Mouse (Mus musculus) heart, embryonic 12.5 days (tissue): ENCODE data around the gene Itpripl2. TPM values are rescaled to one million over a fixed set of nuclear protein-coding genes. Genes with fewer than 3 reads are reported as not detected.
A peak's percentile ranks its signal among the peaks of the same experiment; 100 is the strongest.

Experiments used
- ATAC-seq: fragments of 200-750 bp; cut with Nextera tagmentation; 2 replicates; pipeline ENCODE4 v1.8.0; 2017; ENCODE audit warnings: moderate TSS enrichment, moderate library complexity; ENCODE audit not compliant: insufficient number of reproducible peaks, low FRiP score
- H3K27ac ChIP-seq: fragments of 300-500 bp; sonication (generic); 2 replicates; pipeline ENCODE4 v1.5.1; 2016; ENCODE audit warnings: mild to moderate bottlenecking, moderate library complexity; ENCODE audit not compliant: poor library complexity, severe bottlenecking
- H3K27me3 ChIP-seq: fragments of 300-500 bp; sonication (generic); replicated peaks from 2 replicates; pipeline ENCODE4 v1.6.1; 2016; ENCODE audit warnings: mild to moderate bottlenecking, moderate library complexity
- H3K36me3 ChIP-seq: fragments of 300-500 bp; sonication (generic); 2 replicates; pipeline ENCODE4 v1.6.1; 2016; ENCODE audit warnings: mild to moderate bottlenecking, moderate library complexity
- H3K4me1 ChIP-seq: fragments of 300-500 bp; sonication (generic); replicated peaks from 2 replicates; pipeline ENCODE4 v1.6.1; 2016; ENCODE audit warnings: mild to moderate bottlenecking
- H3K4me2 ChIP-seq: fragments of 300-500 bp; sonication (generic); 2 replicates; pipeline ENCODE4 v1.6.1; 2016; ENCODE audit warnings: mild to moderate bottlenecking, moderate library complexity
- H3K4me3 ChIP-seq: fragments of 300-500 bp; sonication (generic); 2 replicates; pipeline ENCODE4 v1.5.1; 2016; ENCODE audit warnings: mild to moderate bottlenecking
- H3K9ac ChIP-seq: fragments of 300-500 bp; sonication (generic); 2 replicates; pipeline ENCODE4 v1.6.1; 2016; ENCODE audit warnings: mild to moderate bottlenecking, moderate library complexity
- H3K9me3 ChIP-seq: fragments of 300-500 bp; sonication (generic); replicated peaks from 2 replicates; pipeline ENCODE4 v1.6.1; 2016; ENCODE audit warnings: mild to moderate bottlenecking, moderate library complexity
- WGBS: fragments of 180-500 bp; shearing (Covaris S2); methylation state at CpG from one replicate; pipeline ENCODE4 v1.1.7; 2016; 5-methylcytosine and 5-hydroxymethylcytosine counted together
- polyA plus RNA-seq: library from polyadenylated mRNA; unstranded; fragments of >200 nt; fragmentation: Nextera tagmentation; extraction: Ambion mirVana; gene quantifications from 2 replicates; pipeline ENCODE4 v1.2.1, GENCODE M21; 2016

Itpripl2 gene
- polyA plus RNA-seq, 1 experiment from 2014 or later = 3.7 TPM

GRCm38 (mm10) chr7:118503844-118504243 lies 12.1 kb upstream of the Itpripl2 start:
- H3K27ac ChIP-seq = no peak overlapping the region
- H3K27me3 ChIP-seq = peaks cover 13% of the 10 kb centered on the region
- H3K9ac ChIP-seq = no peak overlapping the region
- H3K4me3 ChIP-seq = no peak overlapping the region
- H3K4me1 ChIP-seq = peaks cover 6% of the 10 kb centered on the region; the same call in 1 of the 2 replicates
- no peak for ATAC-seq
- no peak overlapping the region for H3K4me2 ChIP-seq
- no peaks in the 10 kb centered on the region for H3K9me3 ChIP-seq
- 68% methylated on average over 4 of the region's 4 CpGs for WGBS
- H3K36me3 ChIP-seq = no peaks in the 10 kb centered on the region

- ATAC-seq = no peak
- 71% methylated on average over 8 of the region's 8 CpGs for WGBS
- H3K36me3 ChIP-seq = no peaks in the 10 kb centered on the region
These were observed 10.6 kb upstream of the Itpripl2 start for GRCm38 (mm10) chr7:118502333-118502732.

GRCm38 (mm10) chr7:118499784-118500435 lies 8.1 kb upstream of the Itpripl2 start:
- no peak overlapping the region for H3K4me3 ChIP-seq
- WGBS = 65% methylated on average over 7 of the region's 7 CpGs

More at GRCm38 (mm10) chr7:118502333-118502732, 10.6 kb upstream of the Itpripl2 start:
- Histone ChIP-seq H3K4me3 (no peak overlapping the region), H3K4me1 (no peaks in the 10 kb centered on the region), H3K27ac (no peak overlapping the region), H3K4me2 (no peak overlapping the region), H3K27me3 (peaks cover 13% of the 10 kb centered on the region), H3K9me3 (peaks cover 6% of the 10 kb centered on the region; the same call in 1 of the 2 replicates), H3K9ac (no peak overlapping the region)

DNA sequence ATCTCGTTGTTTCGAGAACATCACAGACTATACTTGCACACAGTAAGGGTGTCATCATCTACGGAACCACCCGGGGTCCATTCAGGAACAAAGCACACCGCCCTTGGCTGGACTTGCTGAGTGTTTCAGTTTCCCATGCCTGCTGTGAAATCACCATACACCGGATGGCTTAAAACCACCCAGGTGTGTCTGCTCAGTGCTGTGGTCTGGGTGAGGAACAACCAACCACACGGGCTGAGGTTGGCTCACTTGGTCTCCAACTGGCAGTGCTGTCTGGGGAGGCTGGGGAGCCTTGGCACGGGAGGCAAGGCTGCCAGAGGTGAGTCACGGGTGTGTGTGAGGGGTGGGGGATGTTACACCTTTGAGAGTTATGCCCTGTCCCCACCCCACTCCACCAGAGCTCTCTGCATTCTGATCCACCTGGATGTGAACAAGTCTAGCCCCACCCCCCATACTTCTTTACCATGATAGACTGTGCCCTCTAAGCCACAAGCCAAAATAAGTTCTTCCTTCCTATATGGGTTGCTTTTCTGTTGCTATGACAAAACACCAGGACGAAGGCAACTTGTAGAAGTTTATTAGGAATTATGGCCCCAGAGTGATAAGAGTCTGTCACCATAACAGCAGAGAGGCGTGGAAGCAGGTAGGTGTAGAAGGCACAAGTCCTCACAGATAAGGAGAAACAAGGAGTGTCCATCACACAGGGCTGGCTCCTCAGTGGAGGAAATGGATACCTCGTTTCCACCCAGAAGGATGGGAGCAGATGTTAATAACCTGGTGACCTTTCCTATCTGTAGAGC lies 7.4 kb upstream of the Itpripl2 start:
- ATAC-seq = no peak
- no peak overlapping the region for H3K4me3 ChIP-seq
- no peak overlapping the region for H3K4me2 ChIP-seq
- WGBS = 71% methylated on average over 12 of the region's 12 CpGs
- H3K9ac ChIP-seq = no peak overlapping the region
- H3K4me1 ChIP-seq = no peaks in the 10 kb centered on the region
- no peaks in the 10 kb centered on the region for H3K36me3 ChIP-seq
- peaks cover 14% of the 10 kb centered on the region; the same call in 1 of the 2 replicates for H3K9me3 ChIP-seq
- H3K27me3 ChIP-seq = peaks cover 5% of the 10 kb centered on the region; the same call in 1 of the 2 replicates
- no peak overlapping the region for H3K27ac ChIP-seq

More at GRCm38 (mm10) chr7:118499784-118500435, 8.1 kb upstream of the Itpripl2 start:
- Histone ChIP-seq H3K36me3 (no peaks in the 10 kb centered on the region), H3K4me2 (no peak overlapping the region), H3K9me3 (peaks cover 14% of the 10 kb centered on the region; the same call in 1 of the 2 replicates), H3K27ac (no peak overlapping the region), H3K27me3 (peaks cover 9% of the 10 kb centered on the region), H3K9ac (no peak overlapping the region), H3K4me1 (no peaks in the 10 kb centered on the region)
- ATAC-seq = no peak

GRCm38 (mm10) chr7:118494892-118495579 lies 3.3 kb upstream of the Itpripl2 start:
- peaks cover 14% of the 10 kb centered on the region for H3K4me1 ChIP-seq
- H3K4me3 ChIP-seq = no peak overlapping the region
- ATAC-seq = no peak
- H3K9ac ChIP-seq = no peak overlapping the region
- no peak overlapping the region for H3K27ac ChIP-seq
- H3K36me3 ChIP-seq = no peaks in the 10 kb centered on the region
- no peak overlapping the region for H3K4me2 ChIP-seq
- 68% methylated on average over 4 of the region's 4 CpGs for WGBS
- H3K27me3 ChIP-seq = peaks cover 6% of the 10 kb centered on the region
- peaks cover 14% of the 10 kb centered on the region; the same call in 1 of the 2 replicates for H3K9me3 ChIP-seq

- no peak overlapping the region for H3K4me3 ChIP-seq
- H3K9me3 ChIP-seq = peaks cover 14% of the 10 kb centered on the region; the same call in 1 of the 2 replicates
- H3K4me2 ChIP-seq = no peak overlapping the region
- 63% methylated on average over 9 of the region's 9 CpGs for WGBS
- H3K4me1 ChIP-seq = peaks cover 25% of the 10 kb centered on the region
- H3K27ac ChIP-seq = no peak overlapping the region
- ATAC-seq = no peak
- no peak overlapping the region for H3K9ac ChIP-seq
- H3K27me3 ChIP-seq = peaks cover 13% of the 10 kb centered on the region
- peaks cover 6% of the 10 kb centered on the region; the same call in 1 of the 2 replicates for H3K36me3 ChIP-seq
These were observed 2.1 kb upstream of the Itpripl2 start for GRCm38 (mm10) chr7:118493892-118494291.

GRCm38 (mm10) chr7:118490666-118491430 lies 927 bp downstream of the Itpripl2 start:
- WGBS = 5% methylated on average over 67 of the region's 67 CpGs
- H3K9ac ChIP-seq = peak overlapping the region; percentile 86
- peak overlapping the region; percentile 72 for H3K4me2 ChIP-seq
- peaks cover 38% of the 10 kb centered on the region for H3K4me1 ChIP-seq
- H3K9me3 ChIP-seq = no peaks in the 10 kb centered on the region
- peak; percentile 62 for ATAC-seq
- H3K27me3 ChIP-seq = peaks cover 13% of the 10 kb centered on the region
- H3K4me3 ChIP-seq = peak overlapping the region; percentile 70
- H3K36me3 ChIP-seq = peaks cover 7% of the 10 kb centered on the region; the same call in 1 of the 2 replicates
- H3K27ac ChIP-seq = peak overlapping the region; percentile 67

DNA sequence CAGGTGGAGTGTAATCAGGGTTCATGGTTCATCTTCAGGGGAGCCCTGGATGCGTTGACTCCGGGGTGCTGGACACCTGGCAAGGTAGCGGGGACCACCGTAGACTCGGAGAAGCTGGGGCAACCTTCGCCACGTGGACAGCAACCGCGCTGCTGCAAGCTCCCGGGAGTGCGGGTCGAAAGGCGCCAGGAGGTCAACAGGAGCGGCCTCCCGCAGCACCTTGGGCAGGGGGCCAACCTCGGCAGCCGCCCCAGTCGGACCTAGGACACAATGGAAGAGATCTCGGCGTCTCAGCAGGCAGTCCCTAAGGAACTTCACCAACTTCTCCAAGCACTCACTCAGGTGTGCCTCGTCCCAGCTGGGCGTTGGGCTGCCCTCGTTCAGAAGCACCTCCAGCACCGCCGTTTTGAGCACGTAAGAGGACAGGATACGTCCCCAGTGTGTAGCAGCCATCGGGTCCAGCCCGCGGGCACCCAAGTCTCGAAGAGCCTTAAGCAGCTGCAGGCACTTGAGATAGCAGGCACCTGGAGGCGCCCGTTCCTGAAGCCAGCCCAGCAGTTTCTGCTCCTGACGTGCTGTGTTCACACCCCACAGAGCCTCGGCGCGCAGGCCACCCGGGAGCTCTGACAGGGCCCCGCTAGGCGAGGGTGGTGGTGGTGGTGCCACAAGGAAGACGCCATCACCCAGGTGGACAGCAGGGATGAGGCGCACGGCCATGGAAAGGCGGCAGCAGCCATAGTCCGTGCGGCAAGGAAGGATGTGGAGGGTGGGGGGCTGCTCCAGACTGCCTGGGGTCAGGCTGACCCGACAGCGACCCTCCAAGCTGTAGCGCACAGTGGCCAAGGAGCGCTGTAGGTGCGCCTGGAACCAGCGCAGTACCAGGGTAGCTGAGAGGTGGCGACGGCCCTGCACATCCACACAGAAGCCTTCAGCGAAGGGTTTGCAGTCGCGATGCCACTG lies 1.8 kb downstream of the Itpripl2 start:
- Histone ChIP-seq H3K36me3 (peaks cover 10% of the 10 kb centered on the region; the same call in 1 of the 2 replicates), H3K27ac (no peak overlapping the region), H3K4me1 (peaks cover 41% of the 10 kb centered on the region), H3K9ac (peak overlapping the region; percentile 86; the same call in 1 of the 2 replicates), H3K4me2 (peak overlapping the region; percentile 72), H3K27me3 (peaks cover 13% of the 10 kb centered on the region), H3K9me3 (no peaks in the 10 kb centered on the region), H3K4me3 (peak overlapping the region; percentile 70)
- no peak for ATAC-seq
- WGBS = 27% methylated on average over 57 of the region's 57 CpGs

DNA sequence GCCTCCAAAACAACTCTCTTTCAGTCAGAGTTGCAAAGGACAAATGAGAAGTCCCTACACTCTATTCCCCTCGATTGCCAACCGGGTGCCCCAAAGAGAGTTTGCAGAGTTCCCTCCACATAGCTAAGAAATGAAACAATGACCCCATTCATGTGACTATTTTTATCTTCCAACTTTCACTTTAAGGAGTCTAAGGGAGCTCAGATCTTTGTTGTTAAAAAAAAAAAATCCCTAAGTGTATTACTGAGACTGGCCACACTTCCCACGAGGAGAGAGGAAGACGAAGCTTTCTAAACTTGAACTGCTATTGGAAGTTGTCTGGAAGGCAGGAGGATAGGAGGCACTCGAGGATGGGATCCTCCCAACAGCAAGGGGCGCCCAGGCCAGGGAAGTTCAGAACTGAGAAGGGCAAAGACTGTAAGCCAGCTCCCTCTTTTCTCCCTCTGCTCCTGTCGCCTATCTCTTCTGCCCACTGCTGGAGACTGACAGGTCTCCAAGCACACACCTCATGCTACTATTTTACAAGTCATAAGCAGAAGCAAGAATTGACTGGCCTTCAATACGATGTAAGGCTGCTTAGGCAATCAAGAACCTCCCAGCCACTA lies 3.6 kb downstream of the Itpripl2 start:
- peaks cover 13% of the 10 kb centered on the region for H3K27me3 ChIP-seq
- no peak for ATAC-seq
- H3K4me3 ChIP-seq = 0 out of 2 replicates have a peak overlapping the region, but pooled peaks have one; percentile 10
- peaks cover 41% of the 10 kb centered on the region for H3K4me1 ChIP-seq
- no peaks in the 10 kb centered on the region for H3K9me3 ChIP-seq
- H3K4me2 ChIP-seq = peak overlapping the region; percentile 72
- peak overlapping the region; percentile 42 for H3K9ac ChIP-seq
- WGBS = 28% methylated on average over 8 of the region's 8 CpGs
- H3K36me3 ChIP-seq = peaks cover 15% of the 10 kb centered on the region; the same call in 1 of the 2 replicates
- 0 out of 2 replicates have a peak overlapping the region, but pooled peaks have one; percentile 3 for H3K27ac ChIP-seq
